Mouse (Mus musculus) ovary, adult 18-20 months (tissue): ENCODE data around the gene 2410015M20Rik.
"Not testable (repeated sequence)": the region's sequence is repeated elsewhere in the genome, so short reads cannot be mapped to it uniquely, and the experiment has no call there.

ENCODE experiments used
- DNase-seq: peaks from one replicate; pipeline ENCODE4 v3.0.0; 2022; ENCODE audit warnings: low spot score, mixed read lengths

2410015M20Rik gene

GRCm38 (mm10) chr17:56609452-56610171, at the start of gene 2410015M20Rik:
TSS of gene 2410015M20Rik (minus strand) at chr17:56609771.
- DNase-seq, result peak; percentile 94

GRCm38 (mm10) chr17:56656171-56656570, 46.6 kb upstream of the 2410015M20Rik start:
- DNase-seq, result no peak

GRCm38 (mm10) chr17:56655311-56655710, 45.7 kb upstream of the 2410015M20Rik start:
- DNase-seq, result peak; percentile 31

DNA sequence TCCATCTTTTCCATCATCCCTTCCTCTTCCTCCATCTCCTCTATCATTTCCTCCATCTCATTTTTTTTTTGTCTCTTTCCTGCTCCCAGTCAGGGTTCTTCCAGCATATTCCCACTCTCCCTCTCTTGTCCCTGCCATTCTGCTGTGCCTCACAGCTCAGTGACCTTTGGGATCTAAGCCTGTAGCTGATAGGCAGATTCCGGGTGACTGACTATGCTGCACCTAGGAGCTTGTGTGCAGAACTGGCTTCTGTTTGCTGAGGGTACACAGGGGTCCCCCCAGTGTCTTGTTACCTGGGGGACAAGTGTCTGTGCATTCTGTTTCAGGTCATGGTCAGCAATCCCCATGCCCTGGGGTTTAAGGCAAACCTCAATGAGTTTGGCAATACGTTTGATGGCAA, 45.2 kb upstream of the 2410015M20Rik start:
- DNase-seq, result no peak

- DNase-seq, result no peak
Observed at GRCm38 (mm10) chr17:56651801-56652200, 42.2 kb upstream of the 2410015M20Rik start.

DNA sequence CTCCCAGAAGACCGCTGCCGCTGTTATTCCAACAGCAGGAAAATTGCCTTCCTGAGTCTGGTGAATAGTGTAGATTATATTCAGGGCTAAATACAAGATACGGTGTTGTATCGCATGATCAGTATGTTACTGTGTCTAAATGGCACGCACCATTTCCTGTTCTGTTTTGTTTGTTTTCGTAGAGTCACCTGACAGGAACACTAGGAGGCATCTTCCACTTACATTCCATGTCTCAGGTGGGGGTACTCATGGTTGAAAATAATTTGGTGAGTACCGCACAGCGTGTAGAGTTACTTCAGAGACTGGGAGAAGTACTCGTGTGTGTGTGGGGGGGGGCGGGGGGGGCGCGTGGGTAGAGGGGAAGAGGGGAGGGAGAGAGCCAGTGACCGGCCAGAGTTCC, 38.0 kb upstream of the 2410015M20Rik start:
- no peak for DNase-seq

DNA sequence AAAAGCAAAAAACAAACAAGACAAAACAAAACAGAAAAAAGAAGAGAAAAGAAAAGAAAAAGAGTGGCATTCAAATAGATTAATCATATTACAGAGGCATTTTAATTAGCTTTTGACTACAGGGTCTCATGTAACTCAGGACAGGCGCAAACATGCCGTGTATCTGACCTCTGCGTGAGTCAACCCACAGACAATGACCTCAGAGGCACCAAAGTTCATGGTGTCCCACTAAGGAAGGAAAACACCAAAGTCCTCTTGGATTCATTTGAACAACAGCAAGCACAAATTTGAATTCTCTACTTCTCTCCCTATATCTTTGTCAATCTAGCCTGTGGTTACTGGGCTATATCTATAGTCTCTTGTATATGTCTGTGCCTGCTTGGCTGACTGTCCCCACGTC, 33.7 kb upstream of the 2410015M20Rik start:
- no peak for DNase-seq

DNA sequence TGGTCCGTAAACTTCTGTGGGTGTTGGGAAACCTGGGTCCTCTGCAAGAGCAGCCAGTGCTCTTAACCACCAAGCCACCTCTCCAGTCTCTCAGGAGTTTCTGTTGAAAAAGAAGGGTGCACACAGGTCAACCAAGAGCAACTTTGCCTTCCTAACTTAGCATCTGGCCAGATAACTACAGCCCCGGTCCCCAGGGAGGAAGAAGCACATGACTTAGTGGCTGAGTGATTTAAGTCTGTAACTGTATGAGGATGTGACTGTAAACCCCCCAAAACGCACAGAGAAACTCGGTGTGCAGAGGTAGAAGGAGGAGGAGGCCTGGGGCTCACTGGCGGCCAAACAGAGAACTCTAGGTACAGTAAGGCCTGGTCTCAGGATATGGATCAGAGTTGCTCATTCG, 24.5 kb upstream of the 2410015M20Rik start:
- no peak for DNase-seq

- no peak for DNase-seq
Observed at GRCm38 (mm10) chr17:56631807-56632206, 22.2 kb upstream of the 2410015M20Rik start.

GRCm38 (mm10) chr17:56629800-56630781, 20.5 kb upstream of the 2410015M20Rik start:
- not testable (repeated sequence) for DNase-seq

DNA sequence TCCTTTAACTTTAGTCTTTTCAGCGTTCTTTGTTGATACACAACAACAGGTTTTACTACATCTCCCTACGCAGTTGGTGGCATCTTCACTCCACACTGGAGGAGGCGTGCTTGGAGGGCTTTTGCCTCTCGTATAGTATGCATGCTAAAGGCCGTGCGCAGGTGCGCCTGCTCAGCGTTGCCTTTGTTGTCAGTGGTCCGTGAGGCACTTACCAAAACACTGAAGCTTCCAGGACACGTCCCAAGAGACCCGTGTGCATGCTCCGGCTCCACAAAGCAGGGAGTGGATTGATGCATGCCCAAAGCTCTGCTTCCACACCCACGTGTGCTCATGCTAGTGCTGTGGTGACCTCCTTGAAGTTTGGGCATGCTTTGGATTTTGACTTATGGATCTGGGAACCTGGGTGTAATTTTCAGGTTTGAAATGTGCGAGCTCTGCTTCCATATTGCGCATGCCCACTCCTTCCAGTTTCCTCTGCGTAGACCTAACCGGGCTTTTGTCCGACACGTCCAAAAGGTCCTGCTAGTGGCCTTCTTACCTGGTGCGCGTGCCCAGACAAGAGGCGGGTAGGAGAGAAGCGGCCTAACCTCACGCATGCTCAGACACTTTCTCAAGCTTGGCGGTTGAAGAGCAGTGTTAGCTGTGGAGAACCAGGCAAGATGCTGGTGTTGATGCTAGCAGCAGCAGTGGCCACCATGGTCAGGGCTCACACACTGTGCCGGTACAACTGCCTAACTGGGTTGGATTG, 18.1 kb upstream of the 2410015M20Rik start, which contains the start of gene Catsperd:
Catsperd (plus strand) TSS at position 614 of the 748 bp plus-strand sequence.
- no peak for DNase-seq

DNA sequence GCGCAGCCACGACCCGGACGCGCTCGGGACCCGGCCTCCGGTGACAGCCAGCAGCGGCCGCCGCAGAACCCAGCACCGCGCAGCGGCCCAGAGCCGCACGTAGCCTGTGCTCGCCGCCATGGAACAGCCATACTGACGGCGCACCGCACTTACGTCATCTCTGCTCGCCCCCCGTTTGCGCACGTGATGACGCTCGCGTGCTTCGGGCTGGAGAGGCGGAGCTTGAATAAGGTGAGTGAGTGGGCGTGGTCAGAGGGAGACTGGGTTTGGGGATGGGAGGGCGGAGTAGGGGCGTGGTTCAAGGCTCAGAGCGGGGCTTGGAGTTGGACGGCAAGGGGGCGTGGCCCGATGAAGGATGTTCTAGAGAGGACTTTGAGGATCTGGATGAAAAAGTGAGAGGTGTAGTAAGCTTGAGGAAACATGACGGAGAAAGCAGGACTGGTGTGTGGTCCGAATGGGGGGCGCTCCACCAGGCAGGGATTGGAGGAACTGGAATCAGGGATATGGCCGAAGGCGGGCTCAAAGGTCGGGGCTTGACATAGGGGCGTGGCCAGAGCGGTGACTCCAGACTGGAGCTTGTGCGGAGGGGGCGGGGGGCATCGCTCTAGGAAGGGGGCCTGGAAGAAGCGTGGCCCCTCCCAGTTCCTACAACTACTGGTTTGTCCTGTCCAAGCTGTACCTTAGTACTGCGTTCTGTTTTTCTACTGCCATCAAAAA, 17.3 kb upstream of the 2410015M20Rik start, which contains the start of gene Lonp1:
Lonp1 (minus strand) TSS at position 134 of the 717 bp plus-strand sequence.
- peak; percentile 96 for DNase-seq

DNA sequence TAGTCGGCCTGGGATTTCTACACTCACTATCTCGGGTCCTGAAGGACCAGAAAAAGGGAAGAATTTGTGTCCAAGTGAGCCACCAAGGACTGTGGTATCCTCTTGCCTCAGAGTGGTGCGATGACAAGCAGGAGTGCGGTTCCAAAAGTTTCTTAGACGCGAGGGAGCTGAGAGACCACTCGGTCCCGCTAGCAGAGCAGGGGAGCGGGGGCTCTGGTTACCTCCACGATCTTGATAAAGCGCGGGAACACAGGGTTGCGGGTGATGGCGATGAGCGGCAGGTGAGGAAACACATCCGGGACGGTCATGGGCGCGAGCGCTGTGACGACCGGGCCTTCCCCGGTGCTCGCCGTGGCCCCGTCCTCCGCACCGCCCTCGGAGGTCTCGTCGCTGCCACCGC, 16.7 kb upstream of the 2410015M20Rik start:
- DNase-seq, result no peak

DNA sequence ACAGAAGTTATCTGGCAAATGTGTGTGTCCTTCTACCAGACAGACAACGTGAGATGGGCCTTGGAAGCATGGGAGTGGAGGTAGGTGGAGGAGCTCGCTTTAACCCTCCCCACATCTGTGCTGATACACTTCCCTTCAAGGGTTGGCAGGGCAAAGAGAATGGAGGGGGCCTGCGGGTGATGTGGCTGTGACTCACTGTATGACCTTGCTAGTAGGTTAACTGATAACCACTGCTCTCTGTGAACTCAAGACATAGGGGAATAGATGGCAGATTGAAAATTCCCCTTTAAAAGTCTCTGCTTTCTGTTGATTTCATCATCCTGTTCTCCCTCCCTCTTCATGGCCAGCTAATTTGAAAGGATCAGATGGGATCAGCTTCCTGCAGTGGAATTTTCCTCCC, 15.9 kb upstream of the 2410015M20Rik start:
- no peak for DNase-seq

GRCm38 (mm10) chr17:56617628-56618027, 8.1 kb upstream of the 2410015M20Rik start:
- DNase-seq, result no peak

- DNase-seq, result no peak
Observed at GRCm38 (mm10) chr17:56616725-56617124, 7.2 kb upstream of the 2410015M20Rik start.

DNA sequence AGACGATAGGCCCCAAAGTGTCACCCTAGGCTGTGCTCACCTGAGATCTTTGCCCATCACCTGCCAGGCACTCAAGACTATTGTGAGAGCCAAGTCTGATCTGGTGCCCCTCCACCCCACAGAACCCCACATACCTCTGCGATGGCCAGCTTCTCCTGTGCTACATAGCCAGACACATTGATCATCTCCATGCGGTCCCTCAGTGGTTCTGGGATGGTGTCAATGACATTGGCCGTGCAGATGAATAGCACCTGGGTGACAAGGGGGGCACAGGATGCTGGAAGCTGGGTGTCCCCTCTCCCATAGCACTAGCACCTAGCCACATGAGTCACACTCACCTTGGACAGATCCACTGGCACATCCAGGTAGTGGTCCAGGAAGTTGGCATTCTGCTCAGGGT, 6.2 kb upstream of the 2410015M20Rik start:
- DNase-seq, result no peak

GRCm38 (mm10) chr17:56615136-56615784, 5.7 kb upstream of the 2410015M20Rik start:
- no peak for DNase-seq

DNA sequence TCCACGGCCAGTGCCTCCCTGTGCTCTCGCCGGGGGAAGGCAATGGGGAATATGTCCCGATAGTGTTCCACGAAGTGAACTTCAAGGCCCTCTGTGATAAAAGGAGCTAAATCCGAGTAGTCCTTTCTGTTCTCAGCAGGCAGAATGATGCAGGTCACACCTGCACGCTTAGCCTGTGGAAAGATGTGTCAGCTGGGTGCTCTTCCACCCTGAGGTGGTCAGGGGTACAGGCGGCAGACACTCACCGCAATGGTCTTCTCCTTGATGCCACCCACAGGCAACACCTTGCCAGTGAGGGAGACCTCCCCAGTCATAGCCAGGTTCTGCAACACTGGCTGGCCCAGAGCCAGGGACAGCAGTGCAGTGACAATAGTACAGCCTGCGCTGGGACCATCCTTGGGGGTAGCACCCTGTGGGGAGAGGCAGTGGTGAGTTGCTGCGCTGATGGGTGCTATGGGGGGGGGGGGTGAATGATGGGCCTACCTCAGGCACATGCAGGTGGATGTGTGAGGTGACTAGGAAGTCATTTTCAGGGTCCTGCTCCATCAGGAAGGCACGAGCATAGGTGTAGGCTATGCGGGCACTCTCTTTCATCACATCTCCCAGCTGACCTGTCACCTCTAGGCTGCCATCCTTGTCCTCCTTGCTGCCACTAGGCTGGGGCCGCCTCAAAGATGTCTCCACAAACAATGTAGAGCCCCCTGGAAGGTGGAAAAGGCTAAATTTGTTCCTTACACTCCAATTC, 5.0 kb upstream of the 2410015M20Rik start:
- DNase-seq, result no peak

- DNase-seq, result not testable (repeated sequence)
Observed at GRCm38 (mm10) chr17:56613893-56614292, 4.3 kb upstream of the 2410015M20Rik start.
